Mouse (Mus musculus): Measurements from ENCODE around the gene Ubash3b. TPM values are rescaled to one million over a fixed set of nuclear protein-coding genes. Genes with fewer than 3 reads are reported as not detected.

Gene Ubash3b
- polyA plus RNA-seq, 1 experiment, result 39.3 TPM

DNA sequence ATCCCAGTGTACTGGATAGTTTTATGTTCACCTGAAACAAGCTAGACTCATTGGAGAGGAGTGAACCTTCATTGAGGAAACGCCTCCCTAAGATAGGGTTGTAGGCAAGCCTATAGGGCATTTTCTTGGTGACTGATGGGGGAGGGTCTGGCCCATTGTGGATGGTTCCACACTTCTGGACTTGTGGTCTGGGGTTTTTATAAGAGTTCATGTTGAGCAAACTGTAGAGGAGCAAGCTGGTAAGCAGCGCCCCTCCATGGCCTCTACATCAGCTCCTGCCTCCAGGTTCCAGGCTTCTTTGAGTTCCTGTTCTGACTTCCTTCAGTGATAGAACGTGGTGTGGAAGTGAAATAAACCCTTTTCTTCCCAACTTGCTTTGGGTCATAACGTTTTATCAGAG, 866 bp upstream of the Ubash3b start:
- Histone ChIP-seq H3K27ac (ENCODE audit: insufficient read depth, low read length) (no peak overlapping the region), H3K4me3 (replicated peaks; ENCODE audit: insufficient read depth, low read depth, low read length) (no peak overlapping the region), H3K4me1 (ENCODE audit: control insufficient read depth, insufficient read depth, low read length) (peaks cover 6% of the 10 kb centered on the region; the same call in 1 of the 2 replicates), H3K27me3 (ENCODE audit: control insufficient read depth, insufficient read depth, low read length) (no peaks in the 10 kb centered on the region; the same call in 1 of the 2 replicates)
- no peak for DNase-seq
- whole genome bisulfite sequencing, result 86% methylated on average over 4 of the region's 4 CpGs
- TF ChIP-seq CTCF (IDR thresholded peaks at IDR 0.05; ENCODE audit: borderline replicate concordance, insufficient read depth, low read depth, low read length), result no peak
- no peak for TF ChIP-seq POLR2A (IDR thresholded peaks at IDR 0.05; ENCODE audit: borderline replicate concordance, insufficient read depth, low read length)

DNA sequence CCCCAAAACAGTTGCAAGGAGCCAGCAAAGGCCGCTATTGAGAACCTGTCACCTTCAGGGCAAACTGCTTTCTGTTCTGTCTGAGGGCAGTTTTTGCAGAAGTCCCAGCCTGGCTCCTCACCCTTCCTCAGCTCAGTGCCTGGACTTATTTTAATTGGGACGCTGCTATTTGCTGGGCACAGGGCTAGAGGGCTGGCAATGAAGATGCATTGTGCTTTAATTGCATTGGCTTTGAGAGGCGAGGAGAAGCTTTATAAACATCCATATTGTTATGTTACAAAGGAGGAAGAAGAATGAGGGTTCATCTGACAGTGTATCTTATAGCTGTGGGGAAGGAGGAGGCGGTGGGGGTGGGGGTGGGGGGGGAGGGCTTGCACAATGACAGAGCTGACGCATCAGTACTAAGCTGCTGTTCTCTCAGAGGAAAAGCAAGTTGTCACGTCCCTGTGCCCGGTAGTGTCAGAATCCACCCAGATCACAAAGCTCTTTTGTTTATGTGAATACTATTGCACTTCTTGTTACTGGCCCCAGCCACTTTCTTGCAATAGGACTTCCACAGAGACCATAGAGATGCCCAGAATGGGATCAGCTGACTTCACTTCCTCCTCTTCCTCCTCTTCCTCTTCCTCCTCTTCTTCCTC, 841 bp downstream of the Ubash3b start:
- Histone ChIP-seq H3K4me1 (ENCODE audit: control insufficient read depth, insufficient read depth, low read length) (peaks cover 6% of the 10 kb centered on the region; the same call in 1 of the 2 replicates), H3K27me3 (ENCODE audit: control insufficient read depth, insufficient read depth, low read length) (no peaks in the 10 kb centered on the region; the same call in 1 of the 2 replicates), H3K4me3 (replicated peaks; ENCODE audit: insufficient read depth, low read depth, low read length) (no peak overlapping the region), H3K27ac (ENCODE audit: insufficient read depth, low read length) (peak overlapping the region; percentile 30; the same call in 1 of the 2 replicates)
- DNase-seq, result peak in 1 of 2 experiments; percentile 9
- 71% methylated on average over 7 of the region's 7 CpGs for WGBS
- TF ChIP-seq POLR2A (IDR thresholded peaks at IDR 0.05; ENCODE audit: borderline replicate concordance, insufficient read depth, low read length), result no peak
- TF ChIP-seq CTCF (IDR thresholded peaks at IDR 0.05; ENCODE audit: borderline replicate concordance, insufficient read depth, low read depth, low read length), result no peak

DNA sequence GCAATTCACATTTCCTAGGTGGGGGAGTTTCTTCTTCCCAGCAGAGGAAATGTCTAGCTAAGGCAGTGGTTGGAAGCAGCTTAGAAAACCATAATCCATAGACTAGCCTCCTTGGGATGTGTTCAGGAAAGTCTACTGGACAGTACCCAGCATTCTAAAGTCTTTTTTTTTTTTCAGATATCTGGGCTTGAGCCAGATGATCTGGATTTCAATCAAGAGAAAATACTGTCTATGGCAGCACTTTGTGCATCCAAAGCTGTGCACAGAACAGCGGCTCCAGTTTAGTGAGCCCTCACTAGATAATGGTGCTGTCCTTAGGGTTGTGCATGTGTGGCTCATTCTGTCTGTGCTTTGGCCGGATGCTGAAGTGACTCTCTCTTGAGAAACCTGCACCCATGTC, 2.3 kb downstream of the Ubash3b start:
- WGBS, result 91% methylated on average over 2 of the region's 2 CpGs

GRCm38 (mm10) chr9:41157872-41158567, 3.5 kb downstream of the Ubash3b start:
- Histone ChIP-seq H3K4me3 (replicated peaks; ENCODE audit: insufficient read depth, low read depth, low read length) (peak overlapping the region; percentile 49), H3K27ac (ENCODE audit: insufficient read depth, low read length) (peak overlapping the region; percentile 70), H3K4me1 (ENCODE audit: control insufficient read depth, insufficient read depth, low read length) (peaks cover 10% of the 10 kb centered on the region), H3K27me3 (ENCODE audit: control insufficient read depth, insufficient read depth, low read length) (no peaks in the 10 kb centered on the region)
- WGBS, result 21% methylated on average over 15 of the region's 15 CpGs
- DNase-seq, result no peak
- TF ChIP-seq POLR2A (IDR thresholded peaks at IDR 0.05; ENCODE audit: borderline replicate concordance, insufficient read depth, low read length), result no peak
- TF ChIP-seq CTCF (IDR thresholded peaks at IDR 0.05; ENCODE audit: borderline replicate concordance, insufficient read depth, low read depth, low read length), result no peak

More for the DNA sequence above, 2.3 kb downstream of the Ubash3b start:
- Histone ChIP-seq H3K27ac (ENCODE audit: insufficient read depth, low read length) (no peak overlapping the region), H3K4me1 (ENCODE audit: control insufficient read depth, insufficient read depth, low read length) (peaks cover 6% of the 10 kb centered on the region; the same call in 1 of the 2 replicates), H3K4me3 (replicated peaks; ENCODE audit: insufficient read depth, low read depth, low read length) (no peak overlapping the region), H3K27me3 (ENCODE audit: control insufficient read depth, insufficient read depth, low read length) (no peaks in the 10 kb centered on the region)
- DNase-seq, result no peak
- TF ChIP-seq CTCF (IDR thresholded peaks at IDR 0.05; ENCODE audit: borderline replicate concordance, insufficient read depth, low read depth, low read length) (no peak), POLR2A (IDR thresholded peaks at IDR 0.05; ENCODE audit: borderline replicate concordance, insufficient read depth, low read length) (no peak)

DNA sequence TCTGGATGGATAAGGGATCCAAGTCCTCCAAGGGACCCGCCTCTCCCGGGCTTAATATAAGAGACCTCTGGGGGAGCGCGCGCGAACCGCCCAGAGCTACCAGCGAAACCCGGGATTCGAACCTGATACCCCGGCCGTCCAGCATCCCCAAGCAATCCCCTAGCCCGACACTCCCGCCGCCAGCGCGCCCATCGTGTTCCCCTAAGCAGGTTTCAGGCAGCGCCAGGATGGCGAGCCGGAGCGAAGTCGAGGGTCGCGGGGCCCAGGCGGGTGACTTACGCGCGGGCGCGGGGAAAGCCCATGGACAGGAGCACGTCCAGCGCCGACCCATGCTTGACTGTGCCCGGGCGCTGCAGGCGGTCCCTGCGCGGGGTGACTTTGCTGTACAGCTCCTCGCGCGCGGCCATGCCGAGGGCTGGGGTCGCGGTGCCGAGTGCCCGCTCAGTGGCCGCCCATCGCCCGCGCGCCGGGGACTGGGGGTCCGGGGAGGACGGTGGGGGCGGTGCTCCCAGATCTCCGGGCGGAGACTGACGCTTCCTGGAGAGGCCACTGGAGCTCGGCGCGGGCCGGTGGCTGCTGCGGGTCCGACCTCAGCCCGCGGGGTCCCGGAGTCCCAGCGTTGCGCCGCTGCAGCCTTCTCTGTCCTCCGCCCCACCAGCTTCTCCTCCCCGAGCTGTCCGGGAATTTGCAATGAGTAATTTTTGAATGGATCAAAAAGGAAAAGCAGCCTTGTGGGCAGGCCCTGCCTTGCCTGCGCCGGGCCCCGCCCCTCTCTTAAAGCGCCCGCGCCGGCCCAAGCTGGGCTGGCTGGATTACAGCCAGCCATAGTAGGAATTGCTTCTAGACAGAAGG, 4.3 kb downstream of the Ubash3b start:
- no peaks in the 10 kb centered on the region for H3K27me3 ChIP-seq (ENCODE audit: control insufficient read depth, insufficient read depth, low read length)
- peak overlapping the region; percentile 77 for H3K27ac ChIP-seq (ENCODE audit: insufficient read depth, low read length)
- WGBS, result under 1% methylated on average over 73 of the region's 82 CpGs
- peak overlapping the region; percentile 81 for H3K4me3 ChIP-seq (replicated peaks; ENCODE audit: insufficient read depth, low read depth, low read length)
- DNase-seq, result peak; percentile 87 to 93
- TF ChIP-seq CTCF (IDR thresholded peaks at IDR 0.05; ENCODE audit: borderline replicate concordance, insufficient read depth, low read depth, low read length) (no peak), POLR2A (IDR thresholded peaks at IDR 0.05; ENCODE audit: borderline replicate concordance, insufficient read depth, low read length) (peak; percentile 83)
- H3K4me1 ChIP-seq (ENCODE audit: control insufficient read depth, insufficient read depth, low read length), result peaks cover 10% of the 10 kb centered on the region

DNA sequence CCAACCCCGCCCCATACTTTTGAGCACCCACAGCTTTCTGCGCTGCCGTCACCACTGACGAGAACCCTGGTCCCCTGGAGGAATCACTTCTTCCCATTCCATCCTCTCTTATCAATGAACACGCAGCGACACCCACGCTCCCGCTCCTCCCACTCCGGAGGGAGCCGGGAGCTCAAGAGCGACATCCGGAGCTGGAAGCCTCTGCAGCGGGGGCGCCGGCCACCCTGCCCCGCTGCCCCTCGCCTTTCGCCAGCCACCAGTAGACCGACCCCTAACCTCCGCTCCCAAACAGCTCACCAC, 4.8 kb downstream of the Ubash3b start:
- Histone ChIP-seq H3K27me3 (ENCODE audit: control insufficient read depth, insufficient read depth, low read length) (no peaks in the 10 kb centered on the region), H3K4me3 (replicated peaks; ENCODE audit: insufficient read depth, low read depth, low read length) (peak overlapping the region; percentile 81), H3K4me1 (ENCODE audit: control insufficient read depth, insufficient read depth, low read length) (peaks cover 11% of the 10 kb centered on the region), H3K27ac (ENCODE audit: insufficient read depth, low read length) (peak overlapping the region; percentile 77)
- TF ChIP-seq POLR2A (IDR thresholded peaks at IDR 0.05; ENCODE audit: borderline replicate concordance, insufficient read depth, low read length) (peak; percentile 28; the same call in 1 of the 2 replicates), CTCF (IDR thresholded peaks at IDR 0.05; ENCODE audit: borderline replicate concordance, insufficient read depth, low read depth, low read length) (no peak)
- DNase-seq, result peak in 1 of 2 experiments; percentile 73
- WGBS, result under 1% methylated on average over 20 of the region's 20 CpGs

GRCm38 (mm10) chr9:41156006-41156719, 5.3 kb downstream of the Ubash3b start:
- peak in 1 of 2 experiments; percentile 74 for DNase-seq
- no peak for TF ChIP-seq CTCF (IDR thresholded peaks at IDR 0.05; ENCODE audit: borderline replicate concordance, insufficient read depth, low read depth, low read length)
- TF ChIP-seq POLR2A (IDR thresholded peaks at IDR 0.05; ENCODE audit: borderline replicate concordance, insufficient read depth, low read length), result no peak
- 11% methylated on average over 20 of the region's 20 CpGs for WGBS
- H3K27me3 ChIP-seq (ENCODE audit: control insufficient read depth, insufficient read depth, low read length), result no peaks in the 10 kb centered on the region
- H3K27ac ChIP-seq (ENCODE audit: insufficient read depth, low read length), result peak overlapping the region; percentile 41; the same call in 1 of the 2 replicates
- peak overlapping the region; percentile 81 for H3K4me3 ChIP-seq (replicated peaks; ENCODE audit: insufficient read depth, low read depth, low read length)
- H3K4me1 ChIP-seq (ENCODE audit: control insufficient read depth, insufficient read depth, low read length), result peaks cover 16% of the 10 kb centered on the region
